Mouse (Mus musculus): ENCODE data around the gene Camk2g. TPM values are rescaled to one million over a fixed set of nuclear protein-coding genes. Genes with fewer than 3 reads are reported as not detected.

The Camk2g gene
- polyA plus RNA-seq, 1 experiment, result 57.2 TPM

GRCm38 (mm10) chr14:20811236-20811635 is 17.3 kb upstream of the Camk2g start:
- no peak for TF ChIP-seq USF1 (IDR thresholded peaks at IDR 0.05; ENCODE audit: low read depth)
- Histone ChIP-seq H3K4me2 (ENCODE audit: low read depth) (peak overlapping the region; percentile 55), H3K36me3 (ENCODE audit: control insufficient read depth, insufficient read depth) (no peaks in the 10 kb centered on the region), H3K79me2 (ENCODE audit: control insufficient read depth, insufficient read depth) (no peaks in the 10 kb centered on the region), H3ac (ENCODE audit: control insufficient read depth, insufficient read length) (no peak overlapping the region), H3K27me3 (ENCODE audit: control insufficient read depth, insufficient read depth, insufficient read length) (no peaks in the 10 kb centered on the region), H3K4me3 (no peak overlapping the region)

- no peak overlapping the region for H3ac ChIP-seq (ENCODE audit: control insufficient read depth, insufficient read length)
- TF ChIP-seq USF1 (IDR thresholded peaks at IDR 0.05; ENCODE audit: low read depth) (peak; percentile 13), MYOD1 (IDR thresholded peaks at IDR 0.05; ENCODE audit: control insufficient read depth in 1 of 3, insufficient read length in 2 of 3, low read depth in 2 of 3) (no peak)
- H3K36me3 ChIP-seq (ENCODE audit: control insufficient read depth, insufficient read depth), result no peaks in the 10 kb centered on the region
- no peak overlapping the region for H3K4me3 ChIP-seq
- peak overlapping the region; percentile 55 for H3K4me2 ChIP-seq (ENCODE audit: low read depth)
- H3K79me2 ChIP-seq (ENCODE audit: control insufficient read depth, insufficient read depth), result no peaks in the 10 kb centered on the region
- H3K27me3 ChIP-seq (ENCODE audit: control insufficient read depth, insufficient read depth, insufficient read length), result no peaks in the 10 kb centered on the region
Measured at GRCm38 (mm10) chr14:20809820-20810219, 15.9 kb upstream of the Camk2g start.

- H3K27me3 ChIP-seq (ENCODE audit: control insufficient read depth, insufficient read depth, insufficient read length), result no peaks in the 10 kb centered on the region
- no peaks in the 10 kb centered on the region for H3K79me2 ChIP-seq (ENCODE audit: control insufficient read depth, insufficient read depth)
- peak overlapping the region; percentile 33 for H3K4me2 ChIP-seq (ENCODE audit: low read depth)
- TF ChIP-seq REST (IDR thresholded peaks at IDR 0.05; ENCODE audit: insufficient read depth, insufficient read length) (no peak), MAX (IDR thresholded peaks at IDR 0.05; ENCODE audit: low read depth) (no peak), MYOG (IDR thresholded peaks at IDR 0.05; ENCODE audit: control insufficient read depth in 1 of 3, insufficient read depth in 1 of 3, insufficient read length in 2 of 3, low read depth in 2 of 3) (peak in 2 of 3 experiments; percentile 9 to 15), MYOD1 (IDR thresholded peaks at IDR 0.05; ENCODE audit: control insufficient read depth in 1 of 3, insufficient read length in 2 of 3, low read depth in 2 of 3) (peak in 2 of 3 experiments; percentile 53 to 61), POLR2A (IDR thresholded peaks at IDR 0.05; ENCODE audit: insufficient read length, low read depth) (no peak), TCF12 (IDR thresholded peaks at IDR 0.05; ENCODE audit: insufficient read depth, poor library complexity, severe bottlenecking) (no peak), TCF3 (IDR thresholded peaks at IDR 0.05; ENCODE audit: insufficient read length, low read depth) (no peak), SRF (IDR thresholded peaks at IDR 0.05; ENCODE audit: control insufficient read depth, insufficient read length, low read depth) (no peak)
- H3K4me3 ChIP-seq, result no peak overlapping the region
- no peak overlapping the region for H3ac ChIP-seq (ENCODE audit: control insufficient read depth, insufficient read length)
- no peaks in the 10 kb centered on the region for H3K36me3 ChIP-seq (ENCODE audit: control insufficient read depth, insufficient read depth)
Measured at GRCm38 (mm10) chr14:20809349-20809748, 15.5 kb upstream of the Camk2g start.

GRCm38 (mm10) chr14:20806116-20806840 is 12.4 kb upstream of the Camk2g start:
- TF ChIP-seq USF1 (IDR thresholded peaks at IDR 0.05; ENCODE audit: low read depth), result no peak
- TF ChIP-seq TCF12 (IDR thresholded peaks at IDR 0.05; ENCODE audit: insufficient read depth, poor library complexity, severe bottlenecking), result peak; percentile 35
- no peak for TF ChIP-seq REST (IDR thresholded peaks at IDR 0.05; ENCODE audit: insufficient read depth, insufficient read length)
- TF ChIP-seq POLR2AphosphoS2 (IDR thresholded peaks at IDR 0.05; ENCODE audit: insufficient read length, low read depth), result no peak
- TF ChIP-seq TCF3 (IDR thresholded peaks at IDR 0.05; ENCODE audit: insufficient read length, low read depth), result peak; percentile 52
- TF ChIP-seq MYOD1 (IDR thresholded peaks at IDR 0.05; ENCODE audit: control insufficient read depth in 1 of 3, insufficient read length in 2 of 3, low read depth in 2 of 3), result peak; percentile 85 to 93 (median 87)
- no peak for TF ChIP-seq CEBPB (IDR thresholded peaks at IDR 0.05; ENCODE audit: insufficient read depth, poor library complexity, severe bottlenecking)
- no peak for TF ChIP-seq SRF (IDR thresholded peaks at IDR 0.05; ENCODE audit: control insufficient read depth, insufficient read length, low read depth)
- TF ChIP-seq POLR2A (IDR thresholded peaks at IDR 0.05; ENCODE audit: insufficient read length, low read depth), result no peak
- peak; percentile 51 to 81 (median 52) for TF ChIP-seq MYOG (IDR thresholded peaks at IDR 0.05; ENCODE audit: control insufficient read depth in 1 of 3, insufficient read depth in 1 of 3, insufficient read length in 2 of 3, low read depth in 2 of 3)
- TF ChIP-seq MAX (IDR thresholded peaks at IDR 0.05; ENCODE audit: low read depth), result no peak
- no peak for TF ChIP-seq E2F4 (IDR thresholded peaks at IDR 0.05; ENCODE audit: insufficient read depth)
- no peaks in the 10 kb centered on the region for H3K27me3 ChIP-seq (ENCODE audit: control insufficient read depth, insufficient read depth, insufficient read length)
- no peaks in the 10 kb centered on the region for H3K36me3 ChIP-seq (ENCODE audit: control insufficient read depth, insufficient read depth)
- no peak overlapping the region for H3K4me3 ChIP-seq
- H3K4me2 ChIP-seq (ENCODE audit: low read depth), result peak overlapping the region; percentile 94
- H3ac ChIP-seq (ENCODE audit: control insufficient read depth, insufficient read length), result no peak overlapping the region
- H3K79me2 ChIP-seq (ENCODE audit: control insufficient read depth, insufficient read depth), result no peaks in the 10 kb centered on the region

GRCm38 (mm10) chr14:20804964-20805672 is 11.2 kb upstream of the Camk2g start:
- Histone ChIP-seq H3K4me2 (ENCODE audit: low read depth) (peak overlapping the region; percentile 94), H3ac (ENCODE audit: control insufficient read depth, insufficient read length) (no peak overlapping the region), H3K79me2 (ENCODE audit: control insufficient read depth, insufficient read depth) (no peaks in the 10 kb centered on the region), H3K4me3 (no peak overlapping the region), H3K27me3 (ENCODE audit: control insufficient read depth, insufficient read depth, insufficient read length) (no peaks in the 10 kb centered on the region), H3K36me3 (ENCODE audit: control insufficient read depth, insufficient read depth) (no peaks in the 10 kb centered on the region)
- TF ChIP-seq USF1 (IDR thresholded peaks at IDR 0.05; ENCODE audit: low read depth) (peak; percentile 95), MYOD1 (IDR thresholded peaks at IDR 0.05; ENCODE audit: control insufficient read depth in 1 of 3, insufficient read length in 2 of 3, low read depth in 2 of 3) (peak in 2 of 3 experiments; percentile 58 to 73), REST (IDR thresholded peaks at IDR 0.05; ENCODE audit: insufficient read depth, insufficient read length) (no peak), TCF3 (IDR thresholded peaks at IDR 0.05; ENCODE audit: insufficient read length, low read depth) (no peak), SRF (IDR thresholded peaks at IDR 0.05; ENCODE audit: control insufficient read depth, insufficient read length, low read depth) (no peak), MAX (IDR thresholded peaks at IDR 0.05; ENCODE audit: low read depth) (peak; percentile 67), E2F4 (IDR thresholded peaks at IDR 0.05; ENCODE audit: insufficient read depth) (no peak), MYOG (IDR thresholded peaks at IDR 0.05; ENCODE audit: control insufficient read depth in 1 of 3, insufficient read depth in 1 of 3, insufficient read length in 2 of 3, low read depth in 2 of 3) (peak in 2 of 3 experiments; percentile 76 to 82), POLR2AphosphoS2 (IDR thresholded peaks at IDR 0.05; ENCODE audit: insufficient read length, low read depth) (no peak), TCF12 (IDR thresholded peaks at IDR 0.05; ENCODE audit: insufficient read depth, poor library complexity, severe bottlenecking) (peak; percentile 32), POLR2A (IDR thresholded peaks at IDR 0.05; ENCODE audit: insufficient read length, low read depth) (no peak), CEBPB (IDR thresholded peaks at IDR 0.05; ENCODE audit: insufficient read depth, poor library complexity, severe bottlenecking) (no peak)

Measured in myocyte (in vitro differentiated cells).